Mouse (Mus musculus) ES-Bruce4 (cell line): ENCODE results near the gene Ephb1. TPM values are rescaled to one million over a fixed set of nuclear protein-coding genes. Genes with fewer than 3 reads are reported as not detected.

ENCODE experiments used
- H3K27ac ChIP-seq: 2 replicates; pipeline ENCODE4 v1.5.1; 2012; ENCODE audit warnings: low read length, inconsistent platforms; ENCODE audit not compliant: insufficient read depth
- H3K27me3 ChIP-seq: 2 replicates; pipeline ENCODE4 v1.6.1; 2012; ENCODE audit warnings: mild to moderate bottlenecking, low read length, inconsistent platforms; ENCODE audit not compliant: control insufficient read depth, poor library complexity, insufficient read depth, severe bottlenecking
- H3K36me3 ChIP-seq: 2 replicates; pipeline ENCODE4 v1.6.1; 2012; ENCODE audit warnings: inconsistent platforms, mild to moderate bottlenecking, low read length, moderate library complexity; ENCODE audit not compliant: control insufficient read depth, poor library complexity, insufficient read depth, severe bottlenecking
- H3K4me1 ChIP-seq: one replicate; pipeline ENCODE4 v1.8.1; 2011; ENCODE audit warnings: low read length; ENCODE audit not compliant: control insufficient read depth, insufficient read depth
- H3K4me3 ChIP-seq: 2 replicates; pipeline ENCODE4 v1.5.1; 2011; ENCODE audit warnings: low read depth, mild to moderate bottlenecking, low read length
- H3K9ac ChIP-seq: 2 replicates; pipeline ENCODE4 v1.6.1; 2012; ENCODE audit warnings: low read depth, mild to moderate bottlenecking, inconsistent platforms; ENCODE audit not compliant: poor library complexity, severe bottlenecking
- H3K9me3 ChIP-seq: replicated peaks from 2 replicates; pipeline ENCODE4 v1.6.1; 2012; ENCODE audit warnings: mild to moderate bottlenecking, low read length, inconsistent platforms; ENCODE audit not compliant: control insufficient read depth, poor library complexity, insufficient read depth, severe bottlenecking
- CTCF ChIP-seq: IDR thresholded peaks from one replicate; pipeline ENCODE4 v1.8.1; 2011; ENCODE audit warnings: low read depth, low read length
- EP300 ChIP-seq: IDR thresholded peaks from 2 replicates; pipeline ENCODE4 v1.6.1; 2011; ENCODE audit warnings: low read depth, low read length; ENCODE audit not compliant: insufficient read depth
- POLR2A ChIP-seq: IDR thresholded peaks from one replicate; pipeline ENCODE4 v1.8.1; 2011; ENCODE audit warnings: low read length; ENCODE audit not compliant: insufficient read depth
- polyA plus RNA-seq: library from polyadenylated mRNA; stranded (reverse); fragments of >200 nt; gene quantifications from 2 replicates; pipeline ENCODE4 v1.2.4, GENCODE M21; 2011; ENCODE audit warnings: low read depth; ENCODE audit not compliant: missing spikeins, insufficient read depth, insufficient read length

Gene Ephb1
- polyA plus RNA-seq, 1 experiment: 0.52 TPM

DNA sequence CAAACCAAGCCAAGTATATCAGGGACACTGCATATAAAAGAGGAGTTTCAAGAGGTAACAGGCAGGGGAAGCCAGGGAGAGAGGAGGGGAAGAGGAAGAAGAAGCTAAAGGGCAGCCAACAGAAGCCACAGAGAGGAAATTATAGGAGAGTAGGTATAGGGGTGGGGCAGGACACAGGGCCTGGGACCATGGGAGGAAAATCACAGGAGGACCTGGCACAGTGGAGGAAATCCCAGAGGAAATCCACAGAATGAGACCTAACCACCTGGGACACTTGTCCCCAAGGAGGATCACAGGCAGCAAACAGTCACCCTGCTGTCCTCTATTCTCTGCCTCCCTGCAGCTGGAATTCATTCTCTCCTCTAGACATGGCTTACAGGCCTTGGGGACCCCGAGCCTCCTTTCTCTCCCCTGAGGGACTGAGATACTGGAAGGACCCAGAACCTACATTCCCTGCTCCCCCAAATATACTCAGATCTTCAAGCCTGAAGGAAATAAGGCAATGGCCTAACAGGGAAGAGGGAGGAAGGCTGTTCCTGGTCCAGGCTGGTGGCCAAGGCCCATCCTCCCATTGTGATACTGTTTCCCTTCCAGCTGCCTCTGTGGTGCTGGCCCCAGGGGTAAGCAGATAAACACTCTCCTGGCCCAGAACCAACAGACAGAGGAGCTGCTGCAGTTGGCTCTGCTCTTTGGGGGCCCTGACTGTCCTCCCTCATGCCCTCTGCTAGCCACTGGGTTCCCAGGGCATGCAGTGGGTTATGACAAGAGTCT lies 47.7 kb downstream of the Ephb1 start:
- Histone ChIP-seq H3K36me3 (no peaks in the 10 kb centered on the region), H3K9me3 (no peaks in the 10 kb centered on the region), H3K27ac (no peak overlapping the region), H3K4me3 (no peak overlapping the region), H3K9ac (no peak overlapping the region), H3K4me1 (no peaks in the 10 kb centered on the region), H3K27me3 (no peaks in the 10 kb centered on the region)
- TF ChIP-seq EP300 (no peak), CTCF (no peak), POLR2A (no peak)

DNA sequence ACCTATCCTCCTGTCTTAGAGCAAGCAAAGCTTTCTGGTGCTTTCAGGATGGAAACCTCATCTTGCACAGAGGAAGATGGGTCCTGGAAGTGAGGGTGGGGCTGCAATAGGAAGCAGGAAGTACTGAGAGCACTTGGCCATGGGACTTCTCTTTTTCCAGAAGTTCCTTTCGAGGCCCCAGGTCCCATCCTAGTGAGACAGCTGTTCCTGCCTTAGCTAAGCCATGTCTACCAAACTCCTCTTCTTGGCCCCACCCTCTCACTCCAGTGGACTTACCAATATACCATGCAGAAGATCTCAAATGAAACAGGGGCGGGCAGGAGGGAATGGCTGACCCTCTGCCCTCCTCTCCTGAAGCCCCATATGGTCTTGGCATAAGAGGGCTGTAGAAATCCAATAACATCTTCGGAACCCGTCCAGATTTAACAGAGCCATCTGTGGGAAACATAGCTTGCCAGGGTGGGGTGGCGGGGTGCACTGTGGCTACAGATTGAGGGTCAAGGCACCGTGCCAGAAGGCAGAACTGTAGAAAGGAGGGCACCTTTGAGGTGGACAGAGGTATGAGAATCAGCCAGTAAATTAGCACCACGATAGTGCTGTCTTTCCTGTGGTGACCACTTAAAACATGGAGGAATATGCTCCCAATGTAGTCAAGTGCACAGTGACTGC lies 48.9 kb downstream of the Ephb1 start:
- no peaks in the 10 kb centered on the region for H3K27me3 ChIP-seq
- no peak overlapping the region for H3K9ac ChIP-seq
- TF ChIP-seq EP300 (no peak), POLR2A (no peak), CTCF (no peak)
- no peaks in the 10 kb centered on the region for H3K4me1 ChIP-seq
- no peaks in the 10 kb centered on the region for H3K36me3 ChIP-seq
- no peaks in the 10 kb centered on the region for H3K9me3 ChIP-seq
- no peak overlapping the region for H3K27ac ChIP-seq
- no peak overlapping the region for H3K4me3 ChIP-seq

DNA sequence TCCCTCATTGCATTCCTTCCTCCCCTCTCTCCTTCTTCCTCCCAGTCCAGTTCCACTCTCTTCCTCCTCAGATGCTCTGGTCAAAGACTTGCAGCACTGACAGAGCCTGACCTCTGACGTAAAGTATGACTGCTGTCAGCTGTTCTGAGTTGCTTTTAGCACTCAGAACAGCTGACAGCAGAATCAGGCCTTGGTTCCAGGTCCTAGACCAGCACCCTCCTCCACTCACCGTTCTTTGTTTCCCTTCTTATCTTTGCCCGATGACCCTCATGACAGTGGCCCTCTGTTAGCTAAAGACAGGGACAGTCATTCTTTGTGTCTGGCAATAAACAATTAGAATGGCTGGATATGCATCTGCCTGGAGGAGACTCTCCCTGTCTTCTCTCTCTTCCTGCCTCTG lies 49.7 kb downstream of the Ephb1 start:
- no peak overlapping the region for H3K4me3 ChIP-seq
- H3K27me3 ChIP-seq: no peaks in the 10 kb centered on the region
- TF ChIP-seq CTCF (no peak), EP300 (no peak), POLR2A (no peak)
- no peak overlapping the region for H3K27ac ChIP-seq
- no peaks in the 10 kb centered on the region for H3K9me3 ChIP-seq
- no peak overlapping the region for H3K9ac ChIP-seq
- H3K4me1 ChIP-seq: no peaks in the 10 kb centered on the region
- no peaks in the 10 kb centered on the region for H3K36me3 ChIP-seq

DNA sequence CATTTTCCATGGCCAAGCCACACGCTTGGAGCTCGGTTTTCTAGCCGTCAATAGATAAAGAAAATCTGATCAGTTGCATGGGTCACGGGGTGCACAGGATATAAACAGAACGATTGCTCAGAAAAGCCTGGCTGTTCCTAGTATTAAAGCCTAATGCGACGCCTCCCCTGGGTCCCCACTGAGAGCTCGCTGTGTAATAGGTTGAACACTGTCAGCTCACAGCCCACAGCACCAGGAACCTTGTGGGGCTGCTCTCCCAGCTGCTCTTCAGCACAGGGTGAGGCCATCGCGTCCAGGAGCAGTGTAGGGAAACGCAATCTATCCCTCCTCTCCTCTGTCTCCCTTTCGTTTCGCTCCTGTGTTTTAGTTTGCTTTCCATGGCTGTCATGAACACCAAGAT lies 50.6 kb downstream of the Ephb1 start:
- Histone ChIP-seq H3K36me3 (no peaks in the 10 kb centered on the region), H3K9me3 (no peaks in the 10 kb centered on the region), H3K4me3 (no peak overlapping the region), H3K27me3 (no peaks in the 10 kb centered on the region), H3K27ac (no peak overlapping the region), H3K4me1 (no peaks in the 10 kb centered on the region), H3K9ac (no peak overlapping the region)
- no peak for TF ChIP-seq POLR2A
- TF ChIP-seq CTCF: no peak
- no peak for TF ChIP-seq EP300

DNA sequence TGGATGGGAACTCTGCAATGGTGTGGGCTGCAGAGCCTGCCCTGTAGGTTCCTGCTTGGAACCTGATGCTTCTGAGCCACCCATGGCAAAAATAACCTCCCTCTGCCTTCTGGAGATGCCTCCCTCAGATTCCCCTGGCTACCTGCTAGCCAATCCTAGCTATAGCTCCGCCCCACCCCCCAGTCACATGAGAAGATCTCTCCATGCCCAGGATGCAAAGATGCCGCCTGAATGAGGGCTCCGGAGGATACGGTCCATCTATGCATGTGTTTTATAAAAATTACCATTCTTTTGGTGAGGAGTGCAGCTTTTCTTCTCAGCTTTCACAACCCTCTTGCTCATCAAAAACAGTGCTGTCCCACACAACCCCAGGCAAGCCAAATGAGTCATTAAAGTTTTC lies 53.5 kb downstream of the Ephb1 start:
- Histone ChIP-seq H3K27me3 (no peaks in the 10 kb centered on the region), H3K36me3 (no peaks in the 10 kb centered on the region), H3K4me3 (no peak overlapping the region), H3K9me3 (no peaks in the 10 kb centered on the region), H3K27ac (no peak overlapping the region), H3K4me1 (no peaks in the 10 kb centered on the region), H3K9ac (no peak overlapping the region)
- TF ChIP-seq CTCF: no peak
- TF ChIP-seq EP300: no peak
- no peak for TF ChIP-seq POLR2A

DNA sequence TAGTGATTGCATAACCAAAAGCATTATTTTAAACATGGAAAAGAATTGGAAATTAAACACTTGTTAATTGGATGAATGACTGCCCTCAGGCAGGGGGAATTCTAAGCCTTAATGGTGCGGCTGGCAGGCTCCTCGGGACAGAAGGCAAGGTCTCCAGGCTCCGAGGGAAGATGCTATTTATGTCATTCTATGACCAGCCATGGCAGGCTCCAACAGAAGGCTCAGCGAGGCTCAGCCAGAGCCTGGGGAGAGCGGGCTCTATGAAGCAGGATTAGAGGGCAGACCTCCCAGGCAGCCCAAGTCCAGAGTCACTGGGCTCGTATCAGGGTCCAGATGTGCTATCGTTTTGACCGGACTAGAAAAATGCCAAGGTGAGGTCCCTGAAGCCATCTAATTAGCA lies 55.8 kb downstream of the Ephb1 start:
- H3K27ac ChIP-seq: no peak overlapping the region
- H3K9ac ChIP-seq: no peak overlapping the region

More for the DNA sequence above, 55.8 kb downstream of the Ephb1 start:
- H3K4me1 ChIP-seq: no peaks in the 10 kb centered on the region
- no peaks in the 10 kb centered on the region for H3K27me3 ChIP-seq
- H3K36me3 ChIP-seq: no peaks in the 10 kb centered on the region
- no peak overlapping the region for H3K4me3 ChIP-seq
- no peak for TF ChIP-seq POLR2A
- no peak for TF ChIP-seq EP300
- no peak for TF ChIP-seq CTCF
- no peaks in the 10 kb centered on the region for H3K9me3 ChIP-seq
